Mouse (Mus musculus) MEL (cell line): ENCODE data around the gene Il24. TPM values are rescaled to one million over a fixed set of nuclear protein-coding genes. Genes with fewer than 3 reads are reported as not detected.

Source experiments
- DNase-seq: peaks from one replicate; pipeline ENCODE4 v3.0.0; 2011; ENCODE audit warnings: low read depth, low spot score
- H3K27ac ChIP-seq: 2 replicates; pipeline ENCODE4 v1.5.1; 2012; ENCODE audit warnings: low read depth, mild to moderate bottlenecking, control low read depth, low read length, moderate library complexity; ENCODE audit not compliant: control insufficient read depth
- H3K27me3 ChIP-seq, 2 experiments: fragments of 150-350 bp in 1 of 2; sonication (generic) in 1 of 2; 2 replicates each; pipeline ENCODE4 v1.6.1; 2012; ENCODE audit warnings: low read length in 2 of 2, mild to moderate bottlenecking in 2 of 2, improper control_type of control experiment in 1 of 2, moderate library complexity in 1 of 2; ENCODE audit not compliant: insufficient read depth in 2 of 2, control insufficient read depth in 1 of 2
- H3K36me3 ChIP-seq, 2 experiments: 2 replicates each; pipeline ENCODE4 v1.6.1; 2012 to 2014; ENCODE audit warnings: low read length in 2 of 2, improper control_type of control experiment in 1 of 2, inconsistent platforms in 1 of 2, mild to moderate bottlenecking in 1 of 2; ENCODE audit not compliant: insufficient read depth in 2 of 2, control insufficient read depth in 1 of 2
- H3K4me1 ChIP-seq, 2 experiments: fragments of 150-350 bp in 1 of 2; sonication (generic) in 1 of 2; 2 replicates each; pipeline ENCODE4 v1.6.1; 2012; ENCODE audit warnings: low read length in 2 of 2, improper control_type of control experiment in 1 of 2, mild to moderate bottlenecking in 1 of 2; ENCODE audit not compliant: insufficient read depth in 2 of 2, control insufficient read depth in 1 of 2
- H3K4me3 ChIP-seq, 2 experiments: fragments of 150-350 bp in 1 of 2; sonication (generic) in 1 of 2; 2 replicates each; pipeline ENCODE4 v1.5.1; 2012; ENCODE audit warnings: low read depth in 2 of 2, low read length in 2 of 2, mild to moderate bottlenecking in 2 of 2, moderate library complexity in 2 of 2, control low read depth in 1 of 2, improper control_type of control experiment in 1 of 2; ENCODE audit not compliant: control insufficient read depth in 1 of 2, insufficient read depth in 1 of 2
- H3K79me2 ChIP-seq: 2 replicates; pipeline ENCODE4 v1.6.1; 2012; ENCODE audit warnings: mild to moderate bottlenecking, low read length, moderate library complexity; ENCODE audit not compliant: control insufficient read depth, poor library complexity, insufficient read depth
- H3K9ac ChIP-seq: 2 replicates; pipeline ENCODE4 v1.6.1; 2012; ENCODE audit warnings: low read depth, mild to moderate bottlenecking, control low read depth, low read length, moderate library complexity; ENCODE audit not compliant: control insufficient read depth, poor library complexity, severe bottlenecking
- H3K9me3 ChIP-seq: fragments of 150-350 bp; sonication (generic); replicated peaks from 2 replicates; pipeline ENCODE4 v1.6.1; 2012; ENCODE audit warnings: mild to moderate bottlenecking, low read length, improper control_type of control experiment, moderate library complexity; ENCODE audit not compliant: insufficient read depth
- BHLHE40 ChIP-seq: IDR thresholded peaks from 2 replicates; pipeline ENCODE4 v1.6.1; 2012; ENCODE audit warnings: low read depth, mild to moderate bottlenecking, inconsistent platforms, low read length, improper control_type of control experiment, borderline replicate concordance
- CTCF ChIP-seq, 3 experiments: IDR thresholded peaks in 2 of 3; conservative IDR thresholded peaks in 1 of 3; 2 replicates each; pipeline ENCODE4 v1.5.1; 2011 to 2012; ENCODE audit warnings: low read length in 3 of 3, low read depth in 2 of 3, mild to moderate bottlenecking in 2 of 3, improper control_type of control experiment in 1 of 3, inconsistent platforms in 1 of 3, mixed read lengths in 1 of 3, moderate library complexity in 1 of 3; ENCODE audit not compliant: control insufficient read depth in 1 of 3, insufficient read depth in 1 of 3, poor library complexity in 1 of 3, severe bottlenecking in 1 of 3
- ETS1 ChIP-seq: IDR thresholded peaks from 2 replicates; pipeline ENCODE4 v1.6.1; 2012; ENCODE audit warnings: low read depth, mild to moderate bottlenecking, inconsistent platforms, low read length, improper control_type of control experiment, moderate library complexity
- GATA1 ChIP-seq: IDR thresholded peaks from 2 replicates; pipeline ENCODE4 v1.6.1; 2011; ENCODE audit warnings: low read depth, low read length, improper control_type of control experiment
- HCFC1 ChIP-seq: IDR thresholded peaks from 2 replicates; pipeline ENCODE4 v1.6.1; 2012; ENCODE audit warnings: low read depth, mild to moderate bottlenecking, inconsistent platforms, low read length, improper control_type of control experiment, moderate library complexity
- MAX ChIP-seq: IDR thresholded peaks from 2 replicates; pipeline ENCODE4 v1.6.1; 2011; ENCODE audit warnings: low read length, improper control_type of control experiment
- MYC ChIP-seq: IDR thresholded peaks from 2 replicates; pipeline ENCODE4 v1.6.1; 2011; ENCODE audit warnings: low read depth, mild to moderate bottlenecking, low read length, improper control_type of control experiment, moderate library complexity
- POLR2A ChIP-seq, 2 experiments: IDR thresholded peaks; 2 replicates each; pipeline ENCODE4 v1.6.1; 2011 to 2012; ENCODE audit warnings: low read length in 2 of 2, mild to moderate bottlenecking in 2 of 2, control low read depth in 1 of 2, improper control_type of control experiment in 1 of 2, low read depth in 1 of 2, moderate library complexity in 1 of 2; ENCODE audit not compliant: control insufficient read depth in 1 of 2, insufficient read depth in 1 of 2, poor library complexity in 1 of 2
- POLR2AphosphoS5 ChIP-seq: IDR thresholded peaks from 2 replicates; pipeline ENCODE4 v1.6.1; 2012; ENCODE audit warnings: low read depth, borderline replicate concordance, mild to moderate bottlenecking, inconsistent platforms, low read length, moderate library complexity, mixed read lengths
- RAD21 ChIP-seq: IDR thresholded peaks from 2 replicates; pipeline ENCODE4 v1.6.1; 2011; ENCODE audit warnings: mild to moderate bottlenecking, low read depth, low read length, improper control_type of control experiment
- SIN3A ChIP-seq: IDR thresholded peaks from 2 replicates; pipeline ENCODE4 v1.6.1; 2012; ENCODE audit warnings: low read length, improper control_type of control experiment, inconsistent platforms
- SMC3 ChIP-seq: IDR thresholded peaks from 2 replicates; pipeline ENCODE4 v1.6.1; 2011; ENCODE audit warnings: low read depth, low read length, improper control_type of control experiment
- TAL1 ChIP-seq: IDR thresholded peaks from 2 replicates; pipeline ENCODE4 v1.6.1; 2012; ENCODE audit warnings: mild to moderate bottlenecking, inconsistent platforms, low read length, moderate library complexity, mixed read lengths
- ZC3H11A ChIP-seq: IDR thresholded peaks from 2 replicates; pipeline ENCODE4 v1.6.1; 2012; ENCODE audit warnings: low read depth, mild to moderate bottlenecking, inconsistent platforms, low read length, improper control_type of control experiment
- ZMIZ1 ChIP-seq: IDR thresholded peaks from 2 replicates; pipeline ENCODE4 v1.6.1; 2012; ENCODE audit warnings: low read depth, mild to moderate bottlenecking, inconsistent platforms, low read length, improper control_type of control experiment, moderate library complexity
- ZNF384 ChIP-seq: IDR thresholded peaks from 2 replicates; pipeline ENCODE4 v1.6.1; 2012; ENCODE audit warnings: low read depth, mild to moderate bottlenecking, inconsistent platforms, low read length, improper control_type of control experiment
- polyA plus RNA-seq, 2 experiments: library from polyadenylated mRNA; stranded (reverse) in 1 of 2; unstranded in 1 of 2; fragments of >175 nt in 1 of 2; fragments of >200 nt in 1 of 2; gene quantifications; 2 replicates each; pipeline versions ENCODE4 v1.2.1 to v1.2.4; 2012; ENCODE audit warnings: low replicate concordance in 2 of 2, low read depth in 1 of 2; ENCODE audit not compliant: insufficient read length in 2 of 2, insufficient read depth in 1 of 2, missing spikeins in 1 of 2
- total RNA-seq: library from RNA; depleted of rRNA; stranded (reverse); fragments of 300-350 nt; gene quantifications from 2 replicates; pipeline ENCODE4 v1.2.3, GENCODE M21; 2012

Il24 gene
- total and polyA plus RNA-seq, 3 experiments: not detected

GRCm38 (mm10) chr1:130877889-130878614 lies 9.2 kb downstream of the Il24 start:
- Histone ChIP-seq H3K36me3 (no peaks in the 10 kb centered on the region), H3K9me3 (no peaks in the 10 kb centered on the region), H3K27me3 (peaks cover 0 to 4% of the 10 kb centered on the region in 2 experiments; a peak in 2 of 4 replicates), H3K27ac (no peak overlapping the region), H3K4me3 (no peak overlapping the region), H3K9ac (no peak overlapping the region), H3K4me1 (no peaks in the 10 kb centered on the region), H3K79me2 (no peaks in the 10 kb centered on the region)
- no peak for TF ChIP-seq MYC
- TF ChIP-seq GATA1: no peak
- no peak for TF ChIP-seq MAX
- TF ChIP-seq ZMIZ1: no peak
- no peak for DNase-seq

GRCm38 (mm10) chr1:130876931-130877509 lies 10.2 kb downstream of the Il24 start:
- DNase-seq: peak; percentile 76
- H3K9ac ChIP-seq: no peak overlapping the region
- no peaks in the 10 kb centered on the region for H3K4me1 ChIP-seq
- no peaks in the 10 kb centered on the region for H3K79me2 ChIP-seq
- no peaks in the 10 kb centered on the region; a peak in 1 of 4 replicates for H3K27me3 ChIP-seq
- H3K9me3 ChIP-seq: no peaks in the 10 kb centered on the region
- TF ChIP-seq ETS1: no peak
- peak; percentile 40 to 81 (median 53) for TF ChIP-seq CTCF (IDR thresholded peaks at IDR 0.05 in 2 of 3, conservative IDR thresholded peaks at IDR 0.05 in 1 of 3; ENCODE audit: control insufficient read depth in 1 of 3, insufficient read depth in 1 of 3, low read depth in 2 of 3, low read length in 3 of 3, poor library complexity in 1 of 3, severe bottlenecking in 1 of 3)
- no peak for TF ChIP-seq MYC
- no peak for TF ChIP-seq HCFC1
- no peak for TF ChIP-seq TAL1
- TF ChIP-seq ZNF384: peak; percentile 15; the same call in 1 of the 2 replicates
- peak; percentile 58 for TF ChIP-seq ZC3H11A
- no peak for TF ChIP-seq POLR2AphosphoS5
- no peak for TF ChIP-seq ZMIZ1
- TF ChIP-seq SMC3: peak; percentile 81
- peak; percentile 68 for TF ChIP-seq RAD21
- TF ChIP-seq BHLHE40: 0 out of 2 replicates have a peak, but pooled peaks have one; percentile 9
- no peak for TF ChIP-seq SIN3A
- TF ChIP-seq POLR2A (IDR thresholded peaks at IDR 0.05; ENCODE audit: control insufficient read depth in 1 of 2, insufficient read depth in 1 of 2, low read depth in 1 of 2, low read length in 2 of 2, poor library complexity in 1 of 2): no peak
- no peaks in the 10 kb centered on the region for H3K36me3 ChIP-seq
- H3K27ac ChIP-seq: no peak overlapping the region
- H3K4me3 ChIP-seq: no peak overlapping the region
